Mouse (Mus musculus) left cerebral cortex, adult 8-10 months (tissue): ENCODE results near the gene Comt. TPM values are rescaled to one million over a fixed set of nuclear protein-coding genes. Genes with fewer than 3 reads are reported as not detected.

Experiments used
- DNase-seq, 2 experiments: peaks; one replicate each; pipeline ENCODE4 v3.0.0; 2022; ENCODE audit warnings: low spot score in 2 of 2
- total RNA-seq, 4 experiments: library from RNA; stranded (reverse); gene quantifications; 2 replicates each; pipeline ENCODE4 v1.2.4; 2022

Comt gene
- total RNA-seq, result 10 to 100 TPM; 92.9 to 97.2 (median 94.3) TPM

GRCm38 (mm10) chr16:18426802-18427280 is at the start of gene Comt:
Gene Comt (minus strand): TSS chr16:18426852.
- DNase-seq, result no peak

DNA sequence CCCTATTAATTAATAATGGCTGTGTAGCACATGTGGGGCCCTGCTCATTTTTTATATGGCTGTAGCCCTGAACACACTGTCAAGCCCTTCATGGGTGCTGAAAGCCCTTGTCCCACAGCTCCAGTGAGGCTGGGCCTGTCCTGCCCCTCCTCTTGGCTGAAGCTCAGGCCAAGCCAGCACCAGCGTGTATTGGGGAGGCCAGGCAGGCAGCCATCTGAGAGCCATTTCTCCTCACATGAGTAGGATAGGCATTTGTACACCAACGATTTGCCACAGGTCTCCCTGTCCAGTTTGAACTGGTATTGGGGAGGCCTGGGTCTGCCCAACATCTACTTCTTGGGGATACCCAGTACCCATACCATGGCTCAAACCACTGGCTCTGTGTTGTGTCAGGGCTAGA is 47.4 kb upstream of the Comt start:
- no peak for DNase-seq

DNA sequence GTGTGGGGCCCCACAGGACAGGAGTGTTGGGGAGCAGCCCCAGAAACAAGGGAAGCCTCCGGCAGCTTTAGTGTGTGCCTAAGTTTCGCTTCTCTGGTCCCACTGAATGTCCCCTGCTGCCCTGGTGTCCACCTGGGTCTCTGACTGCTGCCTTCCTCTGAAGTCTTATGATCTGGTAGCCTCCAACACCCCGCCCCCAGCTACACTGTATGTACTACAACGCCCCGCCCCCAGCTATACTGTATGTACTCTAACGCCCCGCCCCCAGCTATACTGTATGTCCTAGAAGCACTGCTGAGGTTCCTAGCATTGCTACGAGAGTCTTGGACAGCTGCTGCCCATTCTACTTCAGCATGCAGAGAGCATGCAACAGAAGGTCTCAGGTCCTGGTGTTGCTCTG is 46.3 kb upstream of the Comt start:
- no peak for DNase-seq

DNA sequence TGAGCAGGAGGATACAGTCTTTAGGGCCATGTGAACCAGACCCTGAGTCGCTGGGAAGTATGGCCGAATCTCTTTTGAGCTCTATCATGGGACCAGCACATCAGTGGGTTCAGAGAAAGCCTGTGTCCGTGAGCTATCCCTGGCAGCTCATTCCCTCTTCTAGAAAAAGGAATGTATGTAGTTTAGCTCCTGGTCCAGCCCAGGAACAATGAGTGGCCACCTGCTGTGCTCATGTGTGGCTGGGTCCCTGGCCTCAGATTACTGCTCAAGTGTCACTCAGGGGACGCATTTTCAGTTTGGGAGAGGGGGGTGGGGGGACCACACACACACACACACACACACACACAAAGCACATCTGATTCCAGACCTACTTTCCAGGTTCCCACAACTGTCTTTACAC is 45.8 kb upstream of the Comt start:
- DNase-seq, result no peak

DNA sequence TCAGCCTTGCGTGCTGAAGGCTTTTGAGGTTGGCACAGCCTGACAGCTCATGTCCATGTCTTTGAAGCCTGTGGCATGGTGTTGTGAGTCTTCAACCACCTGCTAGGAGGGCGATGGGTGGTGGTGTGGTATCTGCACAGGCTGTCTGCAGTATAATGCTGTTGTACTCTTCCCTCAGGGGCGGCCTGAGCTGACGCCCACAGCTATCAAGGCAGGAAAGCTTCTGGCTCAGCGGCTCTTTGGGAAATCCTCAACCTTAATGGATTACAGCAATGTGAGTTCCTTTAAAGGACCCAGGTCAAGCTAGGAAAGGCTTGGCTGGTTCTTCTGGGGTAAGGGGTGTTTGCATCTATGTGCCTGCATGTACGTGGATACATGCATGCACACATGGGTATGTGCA is 45.3 kb upstream of the Comt start:
- no peak for DNase-seq

DNA sequence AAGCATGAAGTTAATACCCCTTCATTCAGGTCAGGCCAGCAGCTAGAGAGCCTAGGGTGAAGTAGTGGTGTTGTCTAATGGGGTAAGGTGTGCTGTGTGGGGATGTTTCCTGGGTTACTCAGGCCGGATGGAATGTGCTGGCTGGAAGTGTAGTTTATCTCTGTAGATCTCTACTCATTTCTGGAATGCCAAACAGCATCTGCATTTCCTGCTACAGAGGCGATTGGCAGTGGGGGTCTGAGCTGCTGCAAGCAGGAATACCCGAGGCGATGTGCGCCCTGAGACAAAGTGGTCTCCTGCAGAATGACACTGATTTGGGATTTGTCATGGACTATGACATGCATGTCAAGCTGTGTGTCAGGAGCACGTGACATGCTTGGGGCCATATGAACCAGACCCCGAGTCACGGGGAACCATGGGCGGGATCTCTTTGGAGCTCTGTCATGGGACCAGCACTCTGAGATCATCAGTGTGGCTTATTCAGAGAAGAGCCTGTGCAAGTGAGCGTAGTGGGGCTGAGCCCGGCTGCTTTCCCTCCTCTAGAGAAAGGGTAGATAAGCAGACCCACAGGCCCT is 44.8 kb upstream of the Comt start:
- no peak for DNase-seq

- DNase-seq, result no peak
Measured at GRCm38 (mm10) chr16:18470829-18471228, 44.2 kb upstream of the Comt start.

- DNase-seq, result peak in 1 of 2 experiments; percentile 47
Measured at GRCm38 (mm10) chr16:18464271-18464670, 37.6 kb upstream of the Comt start.

DNA sequence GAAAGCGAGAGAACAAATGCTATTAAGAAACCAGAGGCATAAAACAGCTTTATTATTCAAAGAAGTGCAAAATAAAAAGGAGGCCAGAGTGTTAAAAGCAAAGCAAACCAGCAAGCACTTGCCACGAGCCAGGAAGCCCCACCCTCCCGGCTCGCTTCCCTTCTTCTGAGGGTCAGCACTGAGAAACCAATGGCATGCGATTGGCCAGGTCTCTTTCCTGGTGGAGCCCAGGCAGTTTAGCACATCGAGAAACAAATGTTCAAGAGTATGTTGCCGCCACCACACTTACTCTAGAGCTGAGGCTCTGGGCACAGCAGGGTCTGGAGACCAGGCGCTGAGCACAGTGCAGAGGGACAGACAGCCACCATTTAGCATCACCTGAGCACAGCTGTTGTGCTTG is 35.9 kb upstream of the Comt start:
- no peak for DNase-seq

DNA sequence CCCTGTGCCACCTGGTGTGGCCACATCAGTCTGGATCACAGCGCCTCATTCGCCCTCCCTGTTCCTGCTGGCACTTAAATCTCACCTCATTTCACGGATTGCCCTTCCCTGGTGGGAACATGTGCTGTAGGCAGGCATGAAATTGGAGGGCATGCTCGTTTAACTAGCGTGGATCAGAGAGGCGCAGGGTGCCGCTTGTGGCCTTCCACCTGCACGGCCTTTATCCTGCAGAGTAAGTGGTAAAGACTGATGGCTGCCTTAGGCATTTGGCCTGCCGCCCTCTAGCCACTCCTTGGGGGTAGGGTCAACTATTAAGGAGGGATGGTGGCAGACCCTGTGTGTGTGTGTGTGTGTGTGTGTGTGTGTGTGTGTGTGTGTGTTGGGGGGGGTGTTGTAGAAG is 35.4 kb upstream of the Comt start:
- DNase-seq, result no peak

GRCm38 (mm10) chr16:18460826-18461225 is 34.2 kb upstream of the Comt start:
- no peak for DNase-seq

DNA sequence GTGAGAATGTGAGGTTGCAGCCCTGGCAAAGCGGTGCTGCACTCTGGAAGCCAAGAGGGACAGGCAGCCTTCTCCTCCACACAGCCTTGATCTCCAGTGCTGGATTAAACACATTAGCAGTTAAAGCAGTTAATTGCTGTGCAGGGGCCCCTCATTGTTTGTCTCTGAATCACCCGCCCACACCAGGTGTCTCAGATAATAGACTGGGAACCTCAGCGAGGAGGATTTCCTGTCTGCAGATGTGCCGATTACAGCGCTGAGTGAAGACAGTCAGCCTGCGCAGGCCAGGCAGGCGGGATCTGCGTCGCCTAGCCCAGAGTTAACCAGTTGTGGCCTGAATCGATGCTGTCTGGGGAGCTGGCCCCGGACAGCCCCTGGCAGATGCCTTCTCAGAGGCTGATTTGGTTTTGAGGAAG is 33.3 kb upstream of the Comt start:
- no peak for DNase-seq

- no peak for DNase-seq
Measured at GRCm38 (mm10) chr16:18459335-18459954, 32.8 kb upstream of the Comt start.

GRCm38 (mm10) chr16:18458661-18459060 is 32.0 kb upstream of the Comt start:
- DNase-seq, result no peak

DNA sequence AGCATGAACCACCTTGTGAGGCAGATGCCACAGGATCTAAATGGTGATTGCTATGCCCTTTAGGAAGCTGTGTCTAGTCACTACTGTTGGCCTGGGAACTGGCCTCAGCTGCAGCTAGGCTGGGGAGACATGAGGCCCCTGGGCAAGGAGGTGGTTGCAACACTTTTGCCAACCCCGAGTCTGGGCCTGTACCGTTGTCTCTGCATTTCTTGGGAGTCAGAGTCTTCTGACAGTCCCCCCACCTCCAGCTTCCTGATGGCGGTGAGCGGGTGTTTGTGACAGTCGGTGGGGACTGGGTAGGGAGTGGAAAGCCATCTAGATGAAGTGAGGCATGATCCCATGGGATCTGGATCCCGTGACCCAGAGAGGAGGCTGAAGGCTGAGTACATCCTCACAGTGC is 28.8 kb upstream of the Comt start:
- no peak for DNase-seq

DNA sequence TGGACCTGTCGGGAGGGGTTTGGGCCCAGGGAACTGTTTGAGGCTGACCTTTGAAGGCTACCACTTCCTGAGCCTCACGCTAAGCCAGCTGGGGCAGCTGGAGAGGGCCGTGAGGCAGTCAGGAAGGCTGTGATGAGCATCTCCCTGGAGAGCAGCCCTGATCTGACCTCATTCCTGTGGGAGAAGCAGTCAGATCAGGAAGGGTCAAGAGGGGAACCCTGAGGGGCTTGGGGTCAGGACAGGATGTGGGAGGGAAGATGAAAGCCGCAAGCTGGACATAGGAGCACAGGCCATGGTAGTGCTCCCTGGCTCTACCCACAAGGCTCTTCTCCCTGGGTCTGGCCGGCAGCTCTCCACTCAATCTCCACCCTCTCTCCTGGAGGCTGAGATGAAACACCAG is 27.2 kb upstream of the Comt start:
- no peak for DNase-seq

DNA sequence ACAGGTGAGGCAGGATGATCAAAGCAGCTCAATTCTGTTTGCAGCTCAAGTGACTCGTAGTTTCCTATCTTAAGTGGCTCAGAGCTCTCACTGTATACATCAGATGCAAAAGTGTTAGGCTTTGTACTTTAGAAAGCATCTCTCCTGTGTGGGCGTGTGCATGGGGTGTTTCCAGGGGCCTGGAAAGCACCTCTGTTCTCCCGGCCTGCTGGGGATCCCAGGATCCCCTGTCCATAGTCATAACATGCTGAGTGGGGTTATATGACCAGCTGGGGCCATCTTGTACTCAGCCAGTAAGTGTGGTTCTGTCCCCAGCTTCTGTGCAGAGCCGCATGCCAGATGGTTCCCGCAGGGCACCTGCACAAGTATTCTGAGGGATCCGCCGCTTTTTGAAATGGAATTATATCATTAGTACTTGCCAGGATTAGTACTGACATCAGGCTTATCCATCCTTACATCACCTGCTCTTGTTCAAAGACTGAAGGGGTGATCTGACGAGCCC is 25.8 kb upstream of the Comt start:
- peak in 1 of 2 experiments; percentile 52 for DNase-seq

DNA sequence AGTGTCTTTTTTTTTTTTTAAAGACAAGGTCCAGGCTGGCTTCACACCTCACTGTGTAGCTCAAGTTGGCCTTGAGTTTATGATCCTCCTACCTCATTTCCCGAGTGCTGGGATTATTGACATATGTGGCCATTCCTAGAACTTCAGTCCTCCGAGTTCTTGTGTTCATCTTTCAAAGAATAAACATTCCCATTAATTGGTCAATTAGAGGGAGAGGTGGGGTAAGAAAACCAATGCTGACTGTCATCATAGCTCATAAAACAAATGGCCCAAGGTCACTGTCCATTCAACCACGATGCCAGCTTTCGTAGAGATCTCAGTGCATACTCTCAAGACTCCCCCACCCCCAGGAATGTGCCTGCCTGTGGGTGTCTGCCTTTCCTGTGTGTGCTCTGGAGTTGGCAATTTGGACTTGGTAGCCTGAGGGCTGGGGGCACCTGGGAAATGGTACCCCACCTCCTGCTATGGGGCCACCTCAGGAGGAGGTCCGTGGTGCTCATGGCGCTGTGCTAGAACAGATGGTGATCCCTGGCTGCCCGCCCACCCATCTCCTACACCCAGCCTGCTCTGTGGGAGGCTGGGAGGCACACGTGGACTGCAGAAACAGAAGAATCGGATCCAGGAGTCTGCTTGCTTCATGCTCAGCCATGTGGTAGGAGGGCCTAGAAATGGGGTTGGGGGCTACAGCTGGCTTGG is 25.0 kb upstream of the Comt start:
- peak in 1 of 2 experiments; percentile 87 for DNase-seq

- DNase-seq, result no peak
Measured at GRCm38 (mm10) chr16:18449005-18449404, 22.4 kb upstream of the Comt start.

GRCm38 (mm10) chr16:18448104-18448503 is 21.5 kb upstream of the Comt start:
- DNase-seq, result no peak

DNA sequence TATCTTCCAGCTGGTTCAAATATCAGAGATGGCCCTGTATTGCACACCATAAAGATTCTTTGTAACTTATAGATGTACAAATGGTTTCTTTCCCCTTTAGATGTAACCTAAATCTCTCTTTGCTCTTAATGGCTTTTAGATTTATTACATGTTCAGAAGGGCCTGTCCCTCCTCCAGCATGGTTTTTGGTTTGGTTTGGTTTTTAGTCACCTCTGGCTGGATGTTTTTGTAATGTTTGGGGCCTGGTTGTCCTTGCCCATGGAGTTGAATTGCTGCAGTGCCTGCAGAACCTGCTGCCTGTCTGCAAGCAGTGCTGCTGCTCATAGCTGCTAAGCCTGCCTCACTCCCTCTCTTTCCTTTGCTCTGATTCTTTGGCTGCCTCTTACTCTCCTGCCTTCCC is 20.6 kb upstream of the Comt start:
- no peak for DNase-seq

DNA sequence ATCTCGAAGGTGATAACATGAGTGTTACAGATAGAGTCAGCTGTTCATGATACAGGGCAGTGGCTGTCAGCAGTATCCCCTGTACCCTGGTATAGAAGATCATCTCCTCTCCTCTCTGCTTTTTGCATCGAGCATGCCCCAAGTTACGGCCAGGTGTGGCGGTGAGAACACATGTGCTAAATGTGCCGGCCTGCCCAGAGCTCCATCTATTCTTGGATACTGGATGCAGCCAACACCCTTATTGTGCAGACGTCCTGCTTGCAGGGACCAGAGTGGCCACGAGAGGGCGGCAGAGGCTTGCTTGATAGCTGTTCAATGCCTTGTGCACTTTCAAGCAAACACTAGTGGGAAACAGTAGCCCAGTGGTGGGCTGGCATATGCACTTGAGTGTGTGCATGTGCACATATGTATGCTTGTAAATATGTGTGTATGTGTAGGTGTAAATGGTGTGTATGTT is 16.8 kb upstream of the Comt start:
- DNase-seq, result peak; percentile 88 to 100

DNA sequence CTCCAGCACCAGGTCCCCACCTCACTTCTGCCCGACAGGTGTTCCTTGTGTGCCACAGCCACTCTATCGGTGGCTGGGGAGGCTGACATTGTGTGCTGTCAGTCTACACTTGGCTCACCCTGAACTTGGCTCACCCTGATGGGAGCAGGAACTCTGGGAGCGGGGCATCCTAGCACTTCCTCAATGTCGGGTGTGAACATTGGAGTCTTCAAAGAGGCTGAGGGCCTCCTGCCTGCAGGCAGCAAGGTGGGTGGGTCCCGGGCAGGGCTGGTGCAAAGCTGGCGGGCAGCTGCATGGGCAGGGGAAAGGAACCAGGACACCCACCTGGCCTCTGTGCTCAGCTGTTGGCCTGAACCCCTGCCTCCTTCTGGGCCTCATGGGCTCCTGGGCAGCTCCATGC is 9.5 kb upstream of the Comt start:
- DNase-seq, result no peak
